Mouse (Mus musculus) spleen, postnatal 4 days (tissue): ENCODE results near the gene Gm42674.

ENCODE experiments used
- DNase-seq, 2 experiments: peaks; one replicate each; pipeline ENCODE4 v3.0.0; 2022; ENCODE audit warnings: low spot score in 2 of 2

Gm42674 gene

DNA sequence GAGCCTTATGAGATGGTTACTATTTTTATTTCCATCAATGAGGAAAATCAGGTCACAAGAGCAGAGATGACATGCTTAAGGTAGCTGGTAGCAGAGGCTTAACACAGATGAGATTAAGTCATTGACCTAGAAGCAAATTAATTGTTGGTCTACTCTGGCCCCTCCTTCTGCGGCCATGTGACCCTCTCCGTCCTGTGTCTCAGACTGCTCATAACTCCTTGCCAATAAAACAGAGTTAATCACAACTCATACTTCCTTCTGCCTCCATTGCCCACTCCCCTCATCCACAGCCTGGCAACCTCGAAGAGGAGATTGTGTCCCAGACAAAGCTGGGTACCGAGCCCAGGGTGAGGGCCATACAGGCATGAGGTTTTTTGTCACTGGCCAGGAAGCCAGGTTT is 3.5 kb upstream of the Gm42674 start:
- peak in 1 of 2 experiments; percentile 54 for DNase-seq

DNA sequence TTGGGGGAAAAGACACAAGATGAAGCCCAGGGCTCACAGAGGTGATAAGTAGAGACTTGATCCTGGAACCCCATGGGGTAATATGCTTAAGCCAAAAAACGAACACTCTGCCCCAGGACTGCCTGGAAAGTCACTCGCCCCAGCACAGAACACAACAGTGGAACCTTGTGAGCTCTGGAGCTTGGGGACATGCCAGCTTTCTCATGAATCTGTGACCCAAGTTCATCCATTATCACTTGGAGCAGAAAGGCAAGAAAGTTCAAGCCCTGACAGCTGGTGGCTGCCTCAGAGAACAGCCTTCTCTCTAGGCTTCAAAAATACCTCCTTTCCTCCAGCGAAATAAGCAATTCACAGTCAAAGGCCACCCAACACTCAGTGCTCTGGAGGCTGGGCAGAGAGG is 2.3 kb upstream of the Gm42674 start:
- DNase-seq, result no peak

DNA sequence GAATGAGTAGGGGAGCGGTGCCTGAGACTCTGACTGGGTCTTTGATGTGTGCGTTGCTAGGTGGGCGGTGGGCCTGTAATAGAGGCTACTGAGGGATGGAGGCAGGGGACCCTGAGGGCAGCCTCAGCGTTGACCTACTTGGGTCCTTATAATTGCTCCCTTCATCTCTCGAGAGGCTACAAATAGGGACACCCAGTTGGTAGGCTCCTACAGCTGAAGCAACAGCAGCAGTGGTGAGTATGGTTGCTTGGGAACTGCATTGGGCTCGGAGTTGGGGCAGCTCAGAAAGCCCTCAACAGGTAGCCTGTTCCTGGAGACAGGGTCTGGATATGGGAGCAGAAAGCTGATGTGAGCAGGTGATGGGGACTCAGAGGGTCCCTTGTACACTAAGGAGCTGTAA is 1.7 kb upstream of the Gm42674 start:
- DNase-seq, result no peak

- no peak for DNase-seq
Observed at GRCm38 (mm10) chr3:90600458-90601195, 1.1 kb upstream of the Gm42674 start.

GRCm38 (mm10) chr3:90603623-90604022 is 1.9 kb downstream of the Gm42674 start, which contains the start of gene S100a4:
Gene S100a4 (plus strand): TSS chr3:90603771.
- DNase-seq, result no peak

DNA sequence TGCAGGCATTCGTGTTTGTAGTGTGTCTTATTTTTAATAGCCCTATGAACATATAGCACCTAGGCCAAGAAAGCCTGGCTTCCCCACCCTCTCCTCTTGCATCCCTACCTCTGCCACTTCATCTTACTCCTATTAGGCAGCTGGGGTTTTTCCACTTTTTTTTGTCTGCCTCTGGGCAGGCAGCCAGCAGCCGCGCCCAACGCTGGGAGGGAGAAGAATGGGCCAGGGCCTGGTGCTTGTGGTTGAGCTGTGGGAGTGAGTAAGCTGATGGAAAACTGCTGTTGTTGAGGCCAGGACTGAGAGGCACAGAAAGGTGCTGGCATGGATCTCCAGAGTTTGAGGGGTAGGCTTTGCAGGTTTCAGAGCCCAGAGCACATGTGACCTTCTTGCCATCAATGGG is 2.7 kb downstream of the Gm42674 start:
- peak in 1 of 2 experiments; percentile 51 for DNase-seq

- DNase-seq, result no peak
Observed at GRCm38 (mm10) chr3:90605049-90605448, 3.3 kb downstream of the Gm42674 start.

GRCm38 (mm10) chr3:90605736-90606135 is 4.0 kb downstream of the Gm42674 start:
- DNase-seq, result no peak

DNA sequence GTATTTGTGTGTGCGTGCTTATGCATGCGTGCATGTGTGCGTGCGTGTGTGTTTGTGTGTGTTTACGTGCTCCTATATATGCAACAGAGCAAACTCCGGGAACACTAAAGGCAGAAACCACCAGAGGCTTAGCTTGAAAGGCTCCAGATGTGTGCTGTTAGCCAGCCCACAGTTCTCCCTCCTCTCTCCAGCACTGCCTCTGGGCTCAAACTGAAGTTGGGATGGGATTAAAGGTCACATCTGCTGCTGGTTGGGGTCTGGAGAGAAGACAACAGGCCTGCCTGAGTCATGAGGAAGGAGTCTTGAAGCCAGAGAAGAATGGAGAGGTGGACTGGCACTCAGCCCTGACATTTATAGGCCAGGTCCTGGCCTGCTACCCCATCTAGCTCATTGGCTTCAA is 4.5 kb downstream of the Gm42674 start:
- no peak for DNase-seq

DNA sequence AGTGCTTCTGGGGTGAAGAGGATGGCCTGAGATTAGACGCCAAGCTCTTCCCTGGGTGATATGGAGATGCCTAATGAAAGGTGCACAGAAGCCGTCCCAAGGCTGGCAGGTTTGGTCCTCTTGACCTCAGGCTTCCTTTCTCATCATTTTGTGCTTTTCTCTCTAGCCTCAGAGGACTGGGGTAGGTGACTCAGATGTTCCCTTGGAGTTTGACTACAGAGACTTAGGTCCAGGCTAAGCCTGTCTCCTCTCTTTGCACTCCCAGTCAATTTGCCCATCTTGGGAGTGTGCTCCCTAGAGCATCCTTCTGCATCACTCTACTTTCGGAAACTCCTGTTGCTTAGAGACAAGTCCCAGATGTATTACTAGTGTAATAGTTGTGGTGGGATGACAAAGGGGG is 5.7 kb downstream of the Gm42674 start:
- no peak for DNase-seq

DNA sequence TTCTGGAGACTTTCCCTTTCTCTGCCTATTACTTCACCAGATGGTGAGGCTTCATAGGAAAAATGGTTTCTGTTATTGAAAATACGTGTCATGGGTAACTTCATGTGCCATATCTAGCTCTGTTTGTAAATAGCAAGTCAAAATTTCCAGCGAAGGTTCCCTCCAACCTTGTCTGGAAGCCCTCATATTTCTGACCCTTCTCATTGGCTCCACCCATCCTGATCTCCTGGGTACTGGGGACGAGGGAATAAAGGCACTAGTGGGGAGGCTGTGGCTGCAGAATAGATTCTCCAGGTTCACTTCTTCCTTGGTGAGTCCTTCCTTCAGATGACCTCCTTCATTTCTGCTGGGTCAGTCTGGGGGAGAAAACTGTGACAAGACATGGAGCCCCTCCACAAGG is 6.5 kb downstream of the Gm42674 start, which contains the start of gene S100a5:
Gene S100a5 (plus strand): TSS at position 301 of the 400 bp plus-strand sequence.
- DNase-seq, result no peak

GRCm38 (mm10) chr3:90609102-90609501 is 7.4 kb downstream of the Gm42674 start:
- DNase-seq, result no peak

- no peak for DNase-seq
Observed at GRCm38 (mm10) chr3:90611494-90611893, 9.8 kb downstream of the Gm42674 start.

DNA sequence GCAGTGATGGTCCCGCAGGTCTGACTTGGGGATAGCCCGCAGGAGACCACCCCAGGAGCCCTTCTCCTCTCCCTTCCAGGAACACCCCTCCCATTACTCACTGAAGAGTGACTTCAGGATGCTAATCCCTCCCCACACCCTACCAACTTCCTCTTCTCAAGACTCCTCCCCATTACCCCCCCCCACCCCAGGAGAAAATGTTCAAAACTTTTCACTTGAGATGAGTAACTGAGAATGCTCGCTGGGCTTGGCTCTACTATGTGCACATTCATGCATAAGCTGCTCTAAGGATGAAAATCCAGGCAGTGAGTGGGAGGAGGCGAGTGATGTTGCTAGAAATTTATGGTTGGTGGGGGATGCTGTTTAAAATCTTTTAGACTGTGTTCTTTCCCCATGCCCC is 10.4 kb downstream of the Gm42674 start:
- DNase-seq, result no peak

GRCm38 (mm10) chr3:90612728-90613291 is 11.1 kb downstream of the Gm42674 start, which contains the start of gene S100a6:
Gene S100a6 (plus strand): TSS chr3:90612882.
- DNase-seq, result peak; percentile 76 to 82

DNA sequence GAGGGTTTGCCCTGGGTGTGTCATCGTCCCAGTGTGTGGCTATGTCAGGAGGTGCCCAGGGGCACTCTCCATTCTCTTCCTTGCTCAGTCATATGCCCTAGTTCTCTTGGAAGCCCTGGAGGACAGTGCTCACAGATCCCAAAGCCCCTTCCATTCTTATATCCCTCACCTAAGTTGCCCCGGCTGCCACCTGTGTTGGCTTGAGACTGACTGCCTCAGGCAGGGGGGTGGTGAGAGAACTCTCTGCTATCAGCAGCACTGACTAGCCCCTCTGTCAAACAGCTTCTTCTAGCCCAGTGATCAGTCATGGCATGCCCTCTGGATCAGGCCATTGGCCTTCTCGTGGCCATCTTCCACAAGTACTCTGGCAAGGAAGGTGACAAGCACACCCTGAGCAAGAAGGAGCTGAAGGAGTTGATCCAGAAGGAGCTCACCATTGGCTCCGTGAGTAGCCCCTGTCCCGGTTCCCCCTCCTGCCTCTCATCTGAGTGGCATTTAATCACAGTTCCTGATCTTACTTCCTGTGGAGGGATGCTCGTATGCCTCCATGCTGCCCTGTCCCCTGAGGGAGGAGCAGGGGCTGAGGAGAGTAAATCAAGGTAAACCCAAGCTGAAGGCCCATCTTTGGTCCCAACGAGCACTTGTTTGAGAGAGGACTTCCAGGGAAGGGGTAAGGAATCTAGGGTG is 11.9 kb downstream of the Gm42674 start:
- peak in 1 of 2 experiments; percentile 11 for DNase-seq

DNA sequence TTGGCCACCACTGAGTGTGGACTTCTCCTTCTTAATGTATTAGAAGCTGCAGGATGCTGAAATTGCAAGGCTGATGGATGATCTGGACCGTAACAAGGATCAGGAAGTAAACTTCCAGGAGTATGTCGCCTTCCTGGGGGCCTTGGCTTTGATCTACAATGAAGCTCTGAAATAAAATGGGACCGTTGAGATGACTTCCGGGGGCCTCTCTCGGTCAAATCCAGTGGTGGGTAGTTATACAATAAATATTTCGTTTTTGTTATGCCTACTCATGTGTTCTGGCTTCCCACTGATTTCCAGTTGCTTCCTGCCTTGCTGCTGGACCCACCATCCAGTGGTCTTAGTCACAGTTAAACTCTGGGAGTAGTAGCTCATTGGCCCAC is 12.4 kb downstream of the Gm42674 start:
- DNase-seq, result no peak

GRCm38 (mm10) chr3:90614611-90615251 is 13.0 kb downstream of the Gm42674 start:
- peak in 1 of 2 experiments; percentile 10 for DNase-seq

- DNase-seq, result peak; percentile 65 to 79
Observed at GRCm38 (mm10) chr3:90615415-90615814, 13.7 kb downstream of the Gm42674 start.

DNA sequence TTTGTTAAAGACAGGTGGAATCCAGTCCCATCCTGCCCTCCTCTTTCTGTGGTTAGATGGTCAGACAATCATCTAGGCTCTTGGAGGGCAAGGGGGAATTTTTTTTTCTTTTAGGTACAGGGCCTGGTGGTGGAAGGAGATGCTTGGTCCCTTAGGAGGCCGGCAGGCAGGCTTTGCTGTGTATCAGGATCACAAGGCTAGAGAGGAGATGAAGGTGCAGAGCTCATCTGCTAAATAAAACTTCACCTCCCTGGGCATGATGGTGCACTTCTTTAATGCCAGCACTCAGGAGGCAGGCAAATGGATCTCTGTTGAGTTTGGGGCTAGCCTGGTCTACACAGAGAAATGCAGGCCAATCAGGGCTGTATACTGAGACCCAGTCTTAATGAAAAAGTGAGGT is 14.2 kb downstream of the Gm42674 start:
- DNase-seq, result no peak

DNA sequence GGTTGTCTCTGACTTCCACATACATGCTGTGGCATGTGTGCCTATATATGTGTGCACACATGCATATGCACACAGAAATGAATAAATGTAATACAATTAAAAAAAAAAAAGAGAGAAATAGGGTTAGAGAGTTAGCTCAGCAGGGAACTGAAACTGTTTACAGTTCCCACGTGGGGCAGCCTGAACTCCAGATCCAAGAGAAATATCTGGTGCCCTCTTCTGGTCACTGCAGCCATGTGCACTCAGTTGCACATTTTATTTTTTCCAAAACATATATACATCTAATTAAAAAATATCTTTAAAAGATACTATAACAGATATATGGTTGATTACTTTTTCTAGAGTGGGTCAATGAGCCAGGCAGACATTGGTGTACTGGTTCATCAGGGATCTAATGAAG is 15.9 kb downstream of the Gm42674 start:
- no peak for DNase-seq

- DNase-seq, result no peak
Observed at GRCm38 (mm10) chr3:90621552-90621951, 19.8 kb downstream of the Gm42674 start.
